Mouse (Mus musculus) adrenal gland, adult 10 weeks (tissue): Measurements from ENCODE around the gene Uox. TPM values are rescaled to one million over a fixed set of nuclear protein-coding genes. Genes with fewer than 3 reads are reported as not detected.

ENCODE experiments used
- polyA plus RNA-seq: library from polyadenylated mRNA; stranded (reverse); fragments of 350-450 nt; fragmentation: Illumina TruSeq; extraction: RNeasy Lipid Tissue Mini Kit (QIAGEN cat#74804); gene quantifications from one replicate; pipeline ENCODE4 v1.2.3, GENCODE M21; 2014; ENCODE audit warnings: low read depth, low replicate concordance

Uox gene
- not detected for polyA plus RNA-seq

DNA sequence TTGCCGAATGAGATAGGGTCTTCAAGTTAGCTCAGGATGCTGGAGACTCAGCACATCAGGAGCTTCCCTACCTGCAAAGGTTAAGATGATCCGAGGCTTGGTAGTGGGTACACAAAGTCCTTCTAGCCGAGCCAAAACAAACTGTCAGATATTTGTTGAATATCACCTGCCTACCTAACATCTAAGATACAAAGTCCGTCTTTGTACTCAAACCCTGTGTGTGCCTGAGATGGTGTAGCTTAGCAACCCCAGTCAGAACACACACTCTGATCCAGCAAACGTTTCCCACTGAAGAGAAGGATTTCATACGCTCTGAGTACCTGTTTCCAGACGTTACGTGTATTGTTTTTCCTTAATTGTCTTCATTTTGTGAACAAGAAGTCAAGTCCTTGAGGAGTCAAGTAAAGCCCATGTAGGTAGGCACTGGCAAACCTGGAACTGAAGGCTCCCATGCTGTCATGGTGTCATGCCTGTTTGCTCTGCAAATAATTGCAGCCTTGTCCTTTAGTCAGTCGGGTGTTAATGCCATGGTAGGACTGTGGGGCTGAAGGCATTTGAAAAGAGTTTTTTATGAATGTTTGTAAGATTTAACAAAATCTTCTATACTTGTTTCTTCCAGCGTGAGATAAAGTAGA, at the start of gene Uox:
Gene Uox, plus strand, starts transcription at position 279 of the 635 bp plus-strand sequence.

GRCm38 (mm10) chr3:146520798-146521651, 49.2 kb upstream of the Uox start, which contains the start of gene Rpf1:
TSS of gene Rpf1 (minus strand) at chr3:146521429.

DNA sequence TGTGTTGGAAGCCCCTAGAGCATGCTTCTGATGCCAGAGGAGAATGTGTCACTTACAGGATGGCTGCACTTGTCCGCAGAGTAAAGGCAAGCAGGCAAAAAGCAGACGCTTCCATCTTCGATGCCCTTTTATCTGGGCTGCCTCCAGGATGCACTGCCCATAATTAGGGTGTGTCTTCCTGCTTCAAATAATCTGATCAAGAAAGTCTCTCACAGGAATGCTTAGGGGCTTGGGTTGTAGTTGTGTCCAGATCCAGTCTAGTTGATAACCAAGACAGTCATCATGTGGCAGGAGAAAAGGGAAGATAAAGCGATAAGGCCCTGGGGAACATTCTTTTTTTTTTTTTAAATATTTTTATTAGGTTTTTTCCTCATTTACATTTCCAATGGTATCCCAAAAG, 45.3 kb downstream of the Uox start, which contains the start of gene Dnase2b:
Gene Dnase2b, minus strand, starts transcription at position 101 of the 400 bp plus-strand sequence.

GRCm38 (mm10) chr3:146651217-146651616, 81.0 kb downstream of the Uox start, which contains the start of gene 4930503B20Rik:
TSS of gene 4930503B20Rik (minus strand) at chr3:146651317.

Other genes starting within 250 kb of the Uox start
- 15.9 TPM for gene Ssx2ip, start 165.8 kb upstream of the Uox start, polyA plus RNA-seq
- 35.3 TPM for gene Ctbs, start 120.6 kb upstream of the Uox start, polyA plus RNA-seq
- gene Spata1, start 70.7 kb upstream of the Uox start, polyA plus RNA-seq, result 8.5 TPM
- gene Gng5, start 70.6 kb upstream of the Uox start, polyA plus RNA-seq, result 985 TPM
- gene Rpf1, start 49.0 kb upstream of the Uox start, polyA plus RNA-seq, result 116 TPM
- not detected for gene Dnase2b, start 45.2 kb downstream of the Uox start, polyA plus RNA-seq
- not detected for gene 4930503B20Rik, start 80.9 kb downstream of the Uox start, polyA plus RNA-seq
- 1.1 TPM for gene Samd13, start 115.2 kb downstream of the Uox start, polyA plus RNA-seq
- gene Prkacb, start 242.6 kb downstream of the Uox start, polyA plus RNA-seq, result 197 TPM